Mouse (Mus musculus): Measurements from ENCODE around the gene Cd163l1.

The Cd163l1 gene

GRCm38 (mm10) chr7:140224209-140224608 lies 6.1 kb downstream of the Cd163l1 start:
- no peak for DNase-seq

GRCm38 (mm10) chr7:140228476-140228875 lies 10.4 kb downstream of the Cd163l1 start:
- no peak for DNase-seq

GRCm38 (mm10) chr7:140231026-140231425 lies 13.0 kb downstream of the Cd163l1 start:
- DNase-seq: no peak

- DNase-seq: no peak
Measured at GRCm38 (mm10) chr7:140233696-140234095, 15.6 kb downstream of the Cd163l1 start.

- no peak for DNase-seq
Measured at GRCm38 (mm10) chr7:140247216-140247615, 29.1 kb downstream of the Cd163l1 start, which contains the start of gene 5830411N06Rik. TSS of gene 5830411N06Rik (plus strand) at chr7:140247284.

- no peak for DNase-seq
Measured at GRCm38 (mm10) chr7:140253780-140254299, 35.8 kb downstream of the Cd163l1 start.

Data from retina, postnatal 1 day (tissue).